Mouse (Mus musculus): Measurements from ENCODE around the gene Apln.

- TF ChIP-seq FLI1 (IDR thresholded peaks at IDR 0.05; ENCODE audit: low read length): no peak
- no peak for TF ChIP-seq GATA1 (IDR thresholded peaks at IDR 0.05; ENCODE audit: borderline replicate concordance, low read length)
These were observed 2.8 kb downstream of the Apln start for GRCm38 (mm10) chrX:48031866-48032265.
